Mouse (Mus musculus) heart, postnatal 0 days (tissue): ENCODE data around the gene Hes5. TPM values are rescaled to one million over a fixed set of nuclear protein-coding genes. Genes with fewer than 3 reads are reported as not detected.

Experiments
- ATAC-seq: fragments of 200-750 bp; cut with Nextera tagmentation; 2 replicates; pipeline ENCODE4 v1.8.0; 2017; ENCODE audit warnings: low read depth, moderate number of reproducible peaks, moderate library complexity; ENCODE audit not compliant: insufficient read depth
- DNase-seq: peaks from one replicate; pipeline ENCODE4 v3.0.0-alpha.2; 2016; ENCODE audit warnings: low spot score
- H3K27ac ChIP-seq: fragments of 300-500 bp; sonication (generic); 2 replicates; pipeline ENCODE4 v1.5.1; 2014; ENCODE audit warnings: low read depth, mild to moderate bottlenecking
- H3K27me3 ChIP-seq: fragments of 300-500 bp; sonication (generic); 2 replicates; pipeline ENCODE4 v1.6.1; 2014; ENCODE audit warnings: low read length, mixed read lengths; ENCODE audit not compliant: control insufficient read depth, insufficient read depth
- H3K36me3 ChIP-seq: fragments of 300-500 bp; sonication (generic); replicated peaks from 2 replicates; pipeline ENCODE4 v1.6.1; 2014; ENCODE audit warnings: low read length, mixed read lengths; ENCODE audit not compliant: control insufficient read depth, insufficient read depth
- H3K4me1 ChIP-seq: fragments of 300-500 bp; sonication (generic); 2 replicates; pipeline ENCODE4 v1.6.1; 2014; ENCODE audit warnings: antibody characterized with exemption; ENCODE audit not compliant: control insufficient read depth, insufficient read depth
- H3K4me2 ChIP-seq: fragments of 300-500 bp; sonication (generic); 2 replicates; pipeline ENCODE4 v1.6.1; 2014; ENCODE audit warnings: low read depth, mild to moderate bottlenecking, low read length, moderate library complexity
- H3K4me3 ChIP-seq: fragments of 300-500 bp; sonication (generic); 2 replicates; pipeline ENCODE4 v1.5.1; 2014; ENCODE audit warnings: low read depth, low read length
- H3K9ac ChIP-seq: fragments of 300-500 bp; sonication (generic); replicated peaks from 2 replicates; pipeline ENCODE4 v1.6.1; 2014; ENCODE audit warnings: low read depth, low read length, mixed read lengths
- H3K9me3 ChIP-seq: fragments of 300-500 bp; sonication (generic); replicated peaks from 2 replicates; pipeline ENCODE4 v1.6.1; 2016; ENCODE audit warnings: low read length; ENCODE audit not compliant: control insufficient read depth
- CTCF ChIP-seq: IDR thresholded peaks from 2 replicates; pipeline ENCODE4 v1.5.1; 2016; ENCODE audit warnings: antibody characterized with exemption, control low read depth, low read depth
- EP300 ChIP-seq: IDR thresholded peaks from 2 replicates; pipeline ENCODE4 v1.6.1; 2016; ENCODE audit warnings: antibody characterized with exemption, low read depth
- WGBS: fragments of 180-500 bp; shearing (Covaris S2); extraction: QIAGEN DNeasy Blood & Tissue Kit; methylation state at CpG from one replicate; pipeline ENCODE4 v1.1.7; 2014; 5-methylcytosine and 5-hydroxymethylcytosine counted together
- polyA plus RNA-seq: library from polyadenylated mRNA; unstranded; fragments of >200 nt; fragmentation: Nextera tagmentation; extraction: Ambion mirVana; gene quantifications from 2 replicates; pipeline ENCODE4 v1.2.1, GENCODE M21; 2015
- total RNA-seq: library from RNA; depleted of rRNA; stranded (reverse); fragments of >200 nt; gene quantifications from 2 replicates; pipeline ENCODE4 v1.2.3, GENCODE M21; 2014; ENCODE audit warnings: low replicate concordance

Hes5 gene
- total and polyA plus RNA-seq, 2 experiments from 2014 or later, result not detected

- WGBS, result 38% methylated on average over 5 of the region's 5 CpGs
- Histone ChIP-seq H3K9ac (peak overlapping the region; percentile 33), H3K4me2 (peak overlapping the region; percentile 52), H3K27ac (peak overlapping the region; percentile 56), H3K4me3 (peak overlapping the region; percentile 28), H3K27me3 (no peaks in the 10 kb centered on the region), H3K36me3 (no peaks in the 10 kb centered on the region), H3K4me1 (peaks cover 7% of the 10 kb centered on the region), H3K9me3 (no peaks in the 10 kb centered on the region)
- no peak for TF ChIP-seq EP300
- no peak for TF ChIP-seq CTCF
- peak; percentile 14; the same call in 1 of the 2 replicates for ATAC-seq
- no peak for DNase-seq
Measured at GRCm38 (mm10) chr4:154927899-154928337, 32.8 kb upstream of the Hes5 start.

GRCm38 (mm10) chr4:154928395-154929087 is 32.2 kb upstream of the Hes5 start, which contains the start of gene Tnfrsf14:
Gene Tnfrsf14 (minus strand): TSS chr4:154928563.
- Histone ChIP-seq H3K4me3 (peak within 1 kb of the TSS; percentile 28), H3K36me3 (no peaks in the 10 kb centered on the region), H3K27me3 (no peaks in the 10 kb centered on the region), H3K27ac (peak within 1 kb of the TSS; percentile 56), H3K9me3 (no peaks in the 10 kb centered on the region), H3K4me2 (peak within 1 kb of the TSS; percentile 52), H3K9ac (peak within 1 kb of the TSS; percentile 33), H3K4me1 (peaks cover 7% of the 10 kb centered on the region)
- TF ChIP-seq CTCF, result no peak
- TF ChIP-seq EP300, result no peak
- WGBS, result 33% methylated on average over 12 of the region's 12 CpGs
- DNase-seq, result no peak
- no peak for ATAC-seq

GRCm38 (mm10) chr4:154929088-154929660 is 31.5 kb upstream of the Hes5 start:
- Histone ChIP-seq H3K9ac (no peak overlapping the region), H3K4me3 (no peak overlapping the region), H3K4me1 (peaks cover 7% of the 10 kb centered on the region), H3K9me3 (no peaks in the 10 kb centered on the region), H3K36me3 (no peaks in the 10 kb centered on the region), H3K27me3 (no peaks in the 10 kb centered on the region), H3K27ac (no peak overlapping the region), H3K4me2 (no peak overlapping the region)
- TF ChIP-seq CTCF (no peak), EP300 (no peak)
- ATAC-seq (no peak), DNase-seq (no peak)
- WGBS, result 73% methylated on average over 12 of the region's 12 CpGs

- TF ChIP-seq EP300 (no peak), CTCF (no peak)
- no peak overlapping the region for H3K4me2 ChIP-seq
- no peak for DNase-seq
- H3K27ac ChIP-seq, result no peak overlapping the region
- H3K4me3 ChIP-seq, result no peak overlapping the region
- no peaks in the 10 kb centered on the region for H3K36me3 ChIP-seq
- no peak overlapping the region for H3K9ac ChIP-seq
- H3K4me1 ChIP-seq, result peaks cover 4% of the 10 kb centered on the region
- no peaks in the 10 kb centered on the region for H3K27me3 ChIP-seq
- 0 out of 2 replicates have a peak, but pooled peaks have one; percentile 20 for ATAC-seq
- 38% methylated on average over 13 of the region's 13 CpGs for WGBS
- H3K9me3 ChIP-seq, result no peaks in the 10 kb centered on the region
Measured at GRCm38 (mm10) chr4:154933306-154933907, 27.3 kb upstream of the Hes5 start.

- Histone ChIP-seq H3K4me3 (no peak overlapping the region), H3K4me2 (no peak overlapping the region), H3K9ac (no peak overlapping the region), H3K36me3 (no peaks in the 10 kb centered on the region), H3K27me3 (no peaks in the 10 kb centered on the region), H3K27ac (no peak overlapping the region), H3K9me3 (no peaks in the 10 kb centered on the region), H3K4me1 (no peaks in the 10 kb centered on the region)
- no peak for ATAC-seq
- 78% methylated on average over 2 of the region's 2 CpGs for WGBS
- TF ChIP-seq EP300, result no peak
- TF ChIP-seq CTCF, result no peak
- DNase-seq, result no peak
Measured at GRCm38 (mm10) chr4:154934800-154935199, 25.9 kb upstream of the Hes5 start.
